Mouse (Mus musculus) brain, embryonic 14.5 days (tissue): ENCODE measurements around the gene Maco1.

ENCODE experiments used
- CTCF ChIP-seq: fragments of 200-500 bp; IDR thresholded peaks from 2 replicates; pipeline ENCODE4 v1.5.1; 2012; ENCODE audit warnings: inconsistent platforms, mild to moderate bottlenecking, moderate library complexity, borderline replicate concordance; ENCODE audit not compliant: insufficient read depth, insufficient read length; ENCODE audit errors: extremely low read depth
- POLR2A ChIP-seq: fragments of 200-500 bp; IDR thresholded peaks from 2 replicates; pipeline ENCODE4 v1.6.1; 2012; ENCODE audit warnings: mild to moderate bottlenecking, inconsistent platforms, borderline replicate concordance; ENCODE audit not compliant: poor library complexity, insufficient read depth, insufficient read length, severe bottlenecking; ENCODE audit errors: extremely low read depth

GRCm38 (mm10) chr4:134853259-134853636 is at the start of gene Maco1:
- TF ChIP-seq CTCF (no peak), POLR2A (no peak; the same call in 1 of the 2 replicates)
